ENCODE assay signal across 8 mouse cellular contexts in the genomic region with DNA sequence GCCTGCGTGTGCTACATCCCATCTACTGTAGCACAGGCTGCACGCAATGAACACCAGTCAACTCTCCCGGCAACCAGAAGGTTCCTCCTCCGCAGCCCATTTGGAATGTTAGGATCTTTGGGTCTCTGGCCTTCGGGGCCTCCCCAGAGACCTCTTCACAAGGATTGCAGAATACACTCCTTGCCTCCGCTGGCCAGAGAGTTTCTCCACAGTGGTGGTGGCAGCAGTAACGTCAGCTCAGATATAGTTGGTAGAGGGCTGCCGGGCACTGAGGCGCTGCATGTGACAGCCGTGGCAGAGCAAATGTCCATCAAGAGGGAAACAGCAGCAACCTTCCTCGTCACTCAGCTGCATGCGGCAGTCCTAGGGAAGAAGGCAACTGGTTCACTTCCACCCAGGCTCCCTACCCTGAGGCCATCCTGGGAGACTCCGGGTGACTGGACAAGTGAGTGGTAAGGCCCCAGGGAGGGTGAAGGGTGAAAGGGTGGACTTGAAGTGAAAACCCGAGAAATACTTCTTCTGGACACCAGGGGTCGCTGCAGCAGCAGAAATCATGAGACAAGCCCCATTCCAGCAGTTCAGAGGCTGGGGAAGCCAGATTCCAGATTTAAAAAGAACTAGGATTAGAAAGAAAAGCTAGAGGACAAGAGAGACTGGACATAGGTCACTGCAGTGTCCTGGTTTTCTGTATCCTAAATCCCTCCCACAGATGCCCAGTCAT. TPM values are rescaled to one million over a fixed set of nuclear protein-coding genes. Genes with fewer than 3 reads are reported as not detected.
DNase-seq lines count a peak whose midpoint lies in the region; ATAC-seq and TF ChIP-seq lines count a peak whose summit lies in the region.

No protein-coding gene starts in this region.

- TF ChIP-seq CTCF in liver, adult 2 months (IDR thresholded peaks at IDR 0.05; ENCODE audit: low read depth, low read length), result peak; percentile 78

- H3K4me3 ChIP-seq in liver, adult 2 months (ENCODE audit: insufficient read depth, low read depth, low read length), result no peak overlapping the region
- no peak overlapping the region for H3K4me3 ChIP-seq in neural tube, embryonic 14.5 days (ENCODE audit: low read depth, low read length)

- H3K9ac ChIP-seq in liver, adult 2 months (ENCODE audit: low read depth, low read length), result no peak overlapping the region
- H3K9ac ChIP-seq in neural tube, embryonic 14.5 days (replicated peaks; ENCODE audit: low read depth, low read length), result no peak overlapping the region

- H3K9me3 ChIP-seq in neural tube, embryonic 14.5 days (ENCODE audit: control insufficient read depth, low read length), result no peaks in the 10 kb centered on the region

- no peaks in the 10 kb centered on the region for H3K4me1 ChIP-seq in liver, adult 2 months (ENCODE audit: control insufficient read depth, insufficient read depth, low read length)
- H3K4me1 ChIP-seq in neural tube, embryonic 14.5 days (ENCODE audit: control insufficient read depth, insufficient read depth, low read length), result 0 out of 2 replicates have a peak, but pooled peaks cover 8% of the 10 kb centered on the region

- DNase-seq in A20 (ENCODE audit: low read depth, low spot score) (peak; percentile 78), NIH3T3 (ENCODE audit: low read depth) (peak; percentile 88)
- DNase-seq in cerebellum, postnatal 14 days, result peak; percentile 80 to 85
- peak; percentile 70 for DNase-seq in gastrocnemius, postnatal 10 days
- peak; percentile 88 for DNase-seq in kidney, adult 9 months
- peak; percentile 57 for DNase-seq in liver, adult 2 months (ENCODE audit: extremely low read depth, low read depth, low spot score)
- peak; percentile 65 for DNase-seq in thymus, postnatal 0 days (ENCODE audit: low spot score)

- no peak overlapping the region for H3K27ac ChIP-seq in liver, adult 2 months (replicated peaks; ENCODE audit: insufficient read depth, low read depth, low read length)
- H3K27ac ChIP-seq in neural tube, embryonic 14.5 days (ENCODE audit: low read depth, low read length), result no peak overlapping the region

- WGBS in liver, adult 2 months, result 73% methylated on average over 15 of the region's 15 CpGs
- 74% methylated on average over 15 of the region's 15 CpGs for WGBS in neural tube, embryonic 14.5 days

- H3K36me3 ChIP-seq in liver, adult 2 months (ENCODE audit: control insufficient read depth, insufficient read depth, low read length), result peaks cover 10% of the 10 kb centered on the region
- no peaks in the 10 kb centered on the region for H3K36me3 ChIP-seq in neural tube, embryonic 14.5 days (ENCODE audit: control insufficient read depth, insufficient read depth, low read length)

- TF ChIP-seq POLR2A in liver, adult 2 months (IDR thresholded peaks at IDR 0.05; ENCODE audit: extremely low read depth, insufficient read depth, low read length), result no peak

- H3K79me2 ChIP-seq in liver, adult 2 months (ENCODE audit: control insufficient read depth, insufficient read depth, low read length), result no peaks in the 10 kb centered on the region

- ATAC-seq in neural tube, embryonic 14.5 days (ENCODE audit: low read depth), result peak; percentile 7; the same call in 1 of the 2 replicates

- no peaks in the 10 kb centered on the region for H3K27me3 ChIP-seq in liver, adult 2 months (ENCODE audit: control insufficient read depth, insufficient read depth, low read length)
- no peaks in the 10 kb centered on the region for H3K27me3 ChIP-seq in neural tube, embryonic 14.5 days (ENCODE audit: control insufficient read depth, insufficient read depth, low read length)

- no peak overlapping the region for H3K4me2 ChIP-seq in neural tube, embryonic 14.5 days (ENCODE audit: low read depth, low read length)

RNA-seq across cellular contexts. Expression of a gene that starts 8.5 kb away (rescaled TPM):
- 1 to 10 TPM; 7.5 to 9.9 TPM for total RNA-seq in gastrocnemius, postnatal 10 days (2021)
- total RNA-seq in liver, adult 2 months (2014; rRNA removed), result 3.8 TPM in 2 replicates
- polyA plus RNA-seq in liver, adult 2 months (2012; rRNA removed), result 9.9 and 12.2 TPM in 2 replicates
- 2.3 and 5.7 TPM in 2 replicates for polyA plus RNA-seq in neural tube, embryonic 14.5 days (2014; fragmentation: Nextera tagmentation; extraction: Ambion mirVana)
- polyA plus RNA-seq in thymus, postnatal 0 days (2015; fragmentation: Nextera tagmentation; extraction: Ambion mirVana), result 11.9 and 14.9 TPM in 2 replicates

RNA-seq across cellular contexts. Expression of a gene that starts 14.4 kb away (rescaled TPM):
- total RNA-seq in gastrocnemius, postnatal 10 days (2021), result 10 to 100 TPM in 1 of 2 experiments, 1 to 10 TPM in 1; 9.2 to 10.7 TPM
- 13.7 and 13.8 TPM in 2 replicates for total RNA-seq in liver, adult 2 months (2014; rRNA removed)
- 7.4 and 10.9 TPM in 2 replicates for polyA plus RNA-seq in liver, adult 2 months (2012; rRNA removed)
- 22.0 and 23.0 TPM in 2 replicates for polyA plus RNA-seq in neural tube, embryonic 14.5 days (2014; fragmentation: Nextera tagmentation; extraction: Ambion mirVana)
- polyA plus RNA-seq in thymus, postnatal 0 days (2015; fragmentation: Nextera tagmentation; extraction: Ambion mirVana), result 111 and 113 TPM in 2 replicates

RNA-seq across cellular contexts. Expression of a gene that starts 36.9 kb away (rescaled TPM):
- 1 to 10 TPM; 3.1 to 5.1 TPM for total RNA-seq in gastrocnemius, postnatal 10 days (2021)
- total RNA-seq in liver, adult 2 months (2014; rRNA removed), result 3.0 and 3.1 TPM in 2 replicates
- polyA plus RNA-seq in liver, adult 2 months (2012; rRNA removed), result 2.6 and 4.3 TPM in 2 replicates
- polyA plus RNA-seq in neural tube, embryonic 14.5 days (2014; fragmentation: Nextera tagmentation; extraction: Ambion mirVana), result 4.6 and 5.0 TPM in 2 replicates
- polyA plus RNA-seq in thymus, postnatal 0 days (2015; fragmentation: Nextera tagmentation; extraction: Ambion mirVana), result 4.7 and 5.0 TPM in 2 replicates

RNA-seq across cellular contexts. Expression of a gene that starts 49.0 kb away (rescaled TPM):
- total RNA-seq in gastrocnemius, postnatal 10 days (2021), result 100 to 1,000 TPM; 183 to 207 TPM
- total RNA-seq in liver, adult 2 months (2014; rRNA removed), result 179 and 181 TPM in 2 replicates
- polyA plus RNA-seq in liver, adult 2 months (2012; rRNA removed), result 217 and 221 TPM in 2 replicates
- polyA plus RNA-seq in neural tube, embryonic 14.5 days (2014; fragmentation: Nextera tagmentation; extraction: Ambion mirVana), result 428 and 435 TPM in 2 replicates
- polyA plus RNA-seq in thymus, postnatal 0 days (2015; fragmentation: Nextera tagmentation; extraction: Ambion mirVana), result 387 and 424 TPM in 2 replicates

RNA-seq across cellular contexts. Expression of a gene that starts 51.5 kb away (rescaled TPM):
- total RNA-seq in gastrocnemius, postnatal 10 days (2021), result 10 to 100 TPM; 32.8 to 35.3 TPM
- total RNA-seq in liver, adult 2 months (2014; rRNA removed), result 7.4 and 8.0 TPM in 2 replicates
- 9.5 and 17.0 TPM in 2 replicates for polyA plus RNA-seq in liver, adult 2 months (2012; rRNA removed)
- 97.9 and 99.1 TPM in 2 replicates for polyA plus RNA-seq in neural tube, embryonic 14.5 days (2014; fragmentation: Nextera tagmentation; extraction: Ambion mirVana)
- polyA plus RNA-seq in thymus, postnatal 0 days (2015; fragmentation: Nextera tagmentation; extraction: Ambion mirVana), result 62.9 and 64.6 TPM in 2 replicates
